Mouse (Mus musculus) forebrain, postnatal 0 days (tissue): Measurements from ENCODE around the gene Ppt1. TPM values are rescaled to one million over a fixed set of nuclear protein-coding genes. Genes with fewer than 3 reads are reported as not detected.

Experiments used
- ATAC-seq: fragments of 200-750 bp; cut with Nextera tagmentation; 2 replicates; pipeline ENCODE4 v1.8.0; 2017; ENCODE audit warnings: mild to moderate bottlenecking, moderate library complexity
- DNase-seq: peaks from one replicate; pipeline ENCODE4 v3.0.0-alpha.2; 2015
- H3K27ac ChIP-seq: fragments of 300-500 bp; sonication (generic); 2 replicates; pipeline ENCODE4 v1.5.1; 2014; ENCODE audit warnings: low read depth, mild to moderate bottlenecking, antibody characterized with exemption, low read length, moderate library complexity, mixed read lengths
- H3K27me3 ChIP-seq: fragments of 300-500 bp; sonication (generic); 2 replicates; pipeline ENCODE4 v1.6.1; 2014; ENCODE audit warnings: mild to moderate bottlenecking, low read length, mixed read lengths; ENCODE audit not compliant: insufficient read depth
- H3K36me3 ChIP-seq: fragments of 300-500 bp; sonication (generic); 2 replicates; pipeline ENCODE4 v1.6.1; 2014; ENCODE audit warnings: mild to moderate bottlenecking, moderate library complexity; ENCODE audit not compliant: insufficient read depth
- H3K4me1 ChIP-seq: fragments of 300-500 bp; sonication (generic); 2 replicates; pipeline ENCODE4 v1.6.1; 2014; ENCODE audit warnings: antibody characterized with exemption; ENCODE audit not compliant: insufficient read depth
- H3K4me2 ChIP-seq: fragments of 300-500 bp; sonication (generic); 2 replicates; pipeline ENCODE4 v1.6.1; 2014; ENCODE audit warnings: low read depth, mild to moderate bottlenecking, moderate library complexity
- H3K4me3 ChIP-seq: fragments of 300-500 bp; sonication (generic); 2 replicates; pipeline ENCODE4 v1.5.1; 2014; ENCODE audit warnings: low read depth, low read length, mixed read lengths
- H3K9ac ChIP-seq: fragments of 300-500 bp; sonication (generic); 2 replicates; pipeline ENCODE4 v1.6.1; 2014; ENCODE audit warnings: mild to moderate bottlenecking
- H3K9me3 ChIP-seq: fragments of 300-500 bp; sonication (generic); 2 replicates; pipeline ENCODE4 v1.6.1; 2016; ENCODE audit warnings: low read length
- CTCF ChIP-seq: sonication (generic); IDR thresholded peaks from 2 replicates; pipeline ENCODE4 v1.5.1; 2016; ENCODE audit warnings: antibody characterized with exemption, control low read depth, low read depth
- WGBS: fragments of 180-500 bp; shearing (Covaris S2); extraction: QIAGEN DNeasy Blood & Tissue Kit; methylation state at CpG from one replicate; pipeline ENCODE4 v1.1.7; 2014; 5-methylcytosine and 5-hydroxymethylcytosine counted together
- polyA plus RNA-seq: library from polyadenylated mRNA; unstranded; fragments of >200 nt; fragmentation: Nextera tagmentation; extraction: Ambion mirVana; gene quantifications from 2 replicates; pipeline ENCODE4 v1.2.1, GENCODE M21; 2015
- total RNA-seq: library from RNA; depleted of rRNA; stranded (reverse); fragments of >200 nt; gene quantifications from 2 replicates; pipeline ENCODE4 v1.2.3, GENCODE M21; 2014

The Ppt1 gene
- total and polyA plus RNA-seq, 2 experiments from 2014 or later = 53.8 to 68.7 TPM

DNA sequence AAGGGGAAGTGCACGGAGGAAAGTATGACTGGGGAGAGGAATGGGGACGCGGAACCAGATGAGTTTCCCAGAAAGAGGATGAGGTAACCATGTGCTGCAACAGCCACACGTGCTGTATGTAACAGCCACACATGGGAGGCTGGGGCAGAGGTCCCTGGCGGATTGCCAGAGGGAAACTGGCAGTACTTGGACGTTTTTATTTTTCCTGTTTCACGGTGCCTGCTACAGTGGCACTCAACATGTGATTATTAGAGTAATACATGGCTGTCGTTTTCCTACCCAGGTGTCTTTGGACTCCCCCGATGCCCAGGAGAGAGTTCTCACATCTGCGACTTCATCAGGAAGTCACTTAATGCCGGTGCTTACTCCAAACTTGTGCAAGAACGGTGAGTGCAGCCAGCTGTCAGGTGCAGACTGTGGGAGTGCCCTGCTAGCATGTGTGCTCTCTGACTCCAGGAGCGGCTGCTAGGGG is 12.1 kb downstream of the Ppt1 start:
- Histone ChIP-seq H3K27ac (no peak overlapping the region), H3K4me3 (no peak overlapping the region), H3K4me2 (no peak overlapping the region), H3K9ac (no peak overlapping the region), H3K9me3 (no peaks in the 10 kb centered on the region), H3K4me1 (no peaks in the 10 kb centered on the region), H3K36me3 (peaks cover 74% of the 10 kb centered on the region), H3K27me3 (no peaks in the 10 kb centered on the region)
- ATAC-seq (no peak), DNase-seq (no peak)
- TF ChIP-seq CTCF = no peak
- 70% methylated on average over 13 of the region's 13 CpGs for WGBS

DNA sequence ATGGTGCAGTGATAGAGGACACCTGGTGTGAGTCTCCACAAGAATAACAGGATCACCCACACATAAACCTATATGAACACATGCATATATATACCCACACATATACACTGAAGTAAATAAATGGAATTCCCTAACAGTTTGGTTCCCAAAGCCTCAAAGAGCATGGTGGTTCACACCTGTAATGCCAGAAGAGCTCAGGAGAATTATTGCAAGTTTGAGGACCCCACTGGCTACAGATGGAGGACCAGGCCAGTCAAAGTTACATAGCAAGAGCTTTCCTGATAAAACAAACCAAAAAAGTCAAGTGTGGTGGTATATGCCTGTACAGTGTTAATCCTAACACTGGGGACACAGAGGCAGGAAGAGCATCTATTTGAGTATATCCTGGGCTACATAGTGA is 15.5 kb downstream of the Ppt1 start:
- DNase-seq (no peak), ATAC-seq (no peak)
- Histone ChIP-seq H3K27me3 (no peaks in the 10 kb centered on the region), H3K4me3 (no peak overlapping the region), H3K4me2 (no peak overlapping the region), H3K27ac (no peak overlapping the region), H3K9me3 (no peaks in the 10 kb centered on the region), H3K9ac (no peak overlapping the region), H3K36me3 (peaks cover 83% of the 10 kb centered on the region), H3K4me1 (no peaks in the 10 kb centered on the region)
- no peak for TF ChIP-seq CTCF

DNA sequence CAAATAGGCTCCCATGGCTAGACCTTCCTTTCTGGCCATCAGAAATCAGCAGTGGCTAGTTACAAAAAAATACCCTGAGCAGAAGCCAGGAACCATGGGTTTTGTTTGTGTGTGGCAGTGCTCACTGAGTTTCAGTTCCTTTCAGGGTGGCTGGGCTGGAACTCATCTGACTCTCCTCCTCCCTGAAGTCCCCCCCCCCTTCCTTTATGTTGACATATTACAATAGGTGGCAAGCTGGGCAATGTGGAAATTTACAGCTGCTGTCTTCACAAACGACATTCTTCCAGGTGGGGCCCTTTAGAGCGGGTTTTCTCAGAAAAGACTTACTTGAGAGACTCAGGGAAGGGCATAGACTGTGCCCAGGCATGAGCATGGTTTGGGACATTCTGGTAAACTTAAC is 17.6 kb downstream of the Ppt1 start:
- H3K4me2 ChIP-seq = no peak overlapping the region
- 75% methylated on average over 2 of the region's 2 CpGs for WGBS
- no peak overlapping the region for H3K27ac ChIP-seq
- H3K4me1 ChIP-seq = no peaks in the 10 kb centered on the region
- no peak for ATAC-seq
- H3K36me3 ChIP-seq = peaks cover 84% of the 10 kb centered on the region
- H3K9ac ChIP-seq = no peak overlapping the region
- no peaks in the 10 kb centered on the region for H3K27me3 ChIP-seq
- no peaks in the 10 kb centered on the region for H3K9me3 ChIP-seq
- no peak for TF ChIP-seq CTCF
- no peak overlapping the region for H3K4me3 ChIP-seq
- no peak for DNase-seq

DNA sequence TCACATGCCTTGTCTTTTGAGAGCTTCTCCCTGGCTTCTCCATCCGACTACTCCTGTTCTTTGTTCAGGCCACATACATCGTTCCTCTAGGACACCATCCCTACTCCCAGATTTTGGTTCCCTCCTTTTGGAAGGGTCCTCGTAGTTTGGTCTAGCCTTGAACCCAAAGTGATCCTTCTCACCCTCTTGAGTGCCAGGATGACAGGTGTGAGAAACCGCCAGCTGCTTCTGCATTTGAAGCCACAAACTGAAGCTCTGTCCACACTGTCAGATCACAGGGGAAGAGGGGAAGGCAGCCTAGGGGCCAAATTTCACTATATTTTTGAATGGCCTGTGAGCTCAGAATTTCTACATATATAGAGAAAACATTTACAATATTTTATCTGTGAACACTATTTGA is 18.7 kb downstream of the Ppt1 start:
- Histone ChIP-seq H3K4me2 (no peak overlapping the region), H3K9me3 (no peaks in the 10 kb centered on the region), H3K36me3 (peaks cover 83% of the 10 kb centered on the region), H3K9ac (no peak overlapping the region), H3K4me3 (no peak overlapping the region), H3K27ac (no peak overlapping the region), H3K4me1 (no peaks in the 10 kb centered on the region), H3K27me3 (no peaks in the 10 kb centered on the region)
- WGBS = 93% methylated on average over 4 of the region's 4 CpGs
- ATAC-seq (no peak), DNase-seq (no peak)
- TF ChIP-seq CTCF = no peak

DNA sequence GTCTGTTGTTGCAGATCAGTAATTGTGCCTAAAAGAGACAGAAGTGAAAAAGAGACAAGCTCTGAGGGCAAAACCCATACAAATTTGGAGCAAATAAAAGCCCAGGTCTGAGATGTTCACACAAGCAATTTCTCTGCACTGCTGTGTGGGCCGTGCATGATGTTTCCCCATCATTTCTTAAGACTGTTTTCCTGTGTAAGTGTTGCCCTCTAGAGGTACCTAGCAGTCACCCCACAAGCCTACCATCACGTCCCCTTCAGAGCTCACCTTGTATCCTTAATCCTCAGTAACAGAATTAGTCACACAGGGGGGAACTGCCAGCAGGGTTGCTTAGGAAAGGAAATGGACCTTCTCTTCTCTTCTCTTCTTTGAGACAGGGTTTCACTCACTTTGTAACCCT is 21.9 kb downstream of the Ppt1 start:
- H3K9ac ChIP-seq = no peak overlapping the region
- no peaks in the 10 kb centered on the region for H3K4me1 ChIP-seq
- no peak for TF ChIP-seq CTCF
- no peak overlapping the region for H3K27ac ChIP-seq
- H3K27me3 ChIP-seq = no peaks in the 10 kb centered on the region
- DNase-seq = no peak
- 32% methylated on average over 2 of the region's 2 CpGs for WGBS
- no peak overlapping the region for H3K4me3 ChIP-seq
- no peak for ATAC-seq
- H3K9me3 ChIP-seq = no peaks in the 10 kb centered on the region
- H3K36me3 ChIP-seq = peaks cover 82% of the 10 kb centered on the region
- H3K4me2 ChIP-seq = no peak overlapping the region

DNA sequence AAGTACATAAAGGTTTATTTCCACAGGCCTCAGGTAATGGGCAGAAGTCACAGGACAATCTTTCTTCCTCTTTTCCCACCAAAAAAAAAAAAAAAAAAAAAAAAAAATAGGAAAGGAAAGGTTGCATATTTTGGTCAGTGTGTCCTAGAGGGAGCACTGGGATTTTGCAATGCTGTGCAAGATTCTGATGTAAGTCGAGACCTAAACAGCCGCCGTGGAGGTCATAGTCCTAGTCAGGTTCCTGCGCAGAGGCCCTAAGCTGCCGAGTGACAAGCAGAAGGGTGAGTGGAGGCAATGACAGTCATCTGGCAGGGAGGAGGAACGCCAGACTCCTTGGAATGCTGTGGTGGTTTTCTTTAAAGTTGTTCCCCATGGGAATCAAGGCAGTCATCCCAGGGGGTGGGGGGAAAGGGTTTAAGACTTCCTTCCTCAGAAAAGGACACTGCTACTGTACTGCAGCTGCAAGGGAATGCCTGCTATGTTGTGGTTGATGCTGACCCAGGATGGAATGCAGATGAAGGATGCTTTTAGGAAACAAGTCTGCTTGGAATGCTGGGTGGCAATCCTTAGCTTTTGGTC is 23.1 kb downstream of the Ppt1 start:
- Histone ChIP-seq H3K9ac (no peak overlapping the region), H3K4me2 (no peak overlapping the region), H3K4me3 (no peak overlapping the region), H3K27me3 (no peaks in the 10 kb centered on the region), H3K36me3 (peaks cover 86% of the 10 kb centered on the region), H3K9me3 (no peaks in the 10 kb centered on the region), H3K4me1 (no peaks in the 10 kb centered on the region), H3K27ac (no peak overlapping the region)
- WGBS = 91% methylated on average over 6 of the region's 6 CpGs
- TF ChIP-seq CTCF = no peak
- ATAC-seq (no peak), DNase-seq (no peak)

DNA sequence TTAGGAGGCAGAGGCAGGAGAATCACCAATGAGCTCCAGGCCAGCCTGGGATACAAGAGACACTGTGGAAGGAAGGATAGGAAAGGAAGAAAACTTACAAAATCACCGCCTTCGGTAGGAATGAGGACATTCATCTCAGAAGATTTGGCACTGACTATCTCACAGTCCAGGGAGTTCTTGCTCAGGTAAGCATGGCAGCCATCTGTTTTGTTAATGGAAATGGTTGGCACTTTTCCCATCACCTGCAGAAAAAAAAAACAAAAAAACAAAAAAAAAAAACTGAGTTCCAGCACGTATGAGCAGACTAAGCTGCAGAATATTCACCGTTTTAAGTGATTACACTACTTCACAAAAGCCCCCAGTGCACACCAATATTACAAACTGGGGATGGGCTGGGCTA is 25.8 kb downstream of the Ppt1 start:
- ATAC-seq (no peak), DNase-seq (no peak)
- Histone ChIP-seq H3K9ac (no peak overlapping the region), H3K9me3 (no peaks in the 10 kb centered on the region), H3K4me3 (no peak overlapping the region), H3K4me1 (no peaks in the 10 kb centered on the region), H3K36me3 (peaks cover 86% of the 10 kb centered on the region), H3K4me2 (no peak overlapping the region), H3K27me3 (no peaks in the 10 kb centered on the region), H3K27ac (no peak overlapping the region)
- TF ChIP-seq CTCF = no peak
- WGBS = 90% methylated on average over 4 of the region's 4 CpGs

DNA sequence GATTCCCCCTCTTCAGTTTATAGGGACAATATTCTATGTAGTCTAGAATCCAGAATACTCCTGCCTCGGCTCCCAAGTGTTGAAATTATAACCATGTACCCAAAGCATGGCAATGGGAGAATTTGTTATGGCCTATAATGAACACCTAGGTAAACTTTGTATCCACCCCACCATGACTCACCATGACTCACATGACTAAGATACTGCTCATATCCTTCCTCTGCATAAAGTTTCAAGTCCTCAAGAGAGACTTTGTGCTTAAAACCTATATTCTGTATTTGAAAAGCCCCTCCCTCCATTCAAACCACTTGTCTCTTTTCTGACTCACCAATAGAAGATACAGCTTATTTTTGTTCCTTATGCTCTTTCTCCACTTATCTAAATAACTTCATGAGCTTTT is 32.0 kb downstream of the Ppt1 start:
- 79% methylated on average over 1 of the region's 1 CpGs for whole genome bisulfite sequencing
- DNase-seq = no peak
- no peak for ATAC-seq
- TF ChIP-seq CTCF = no peak
- Histone ChIP-seq H3K9me3 (no peaks in the 10 kb centered on the region), H3K4me3 (no peak overlapping the region), H3K4me1 (no peaks in the 10 kb centered on the region), H3K27ac (no peak overlapping the region), H3K27me3 (no peaks in the 10 kb centered on the region), H3K36me3 (peaks cover 85% of the 10 kb centered on the region), H3K9ac (no peak overlapping the region), H3K4me2 (no peak overlapping the region)
